Mouse (Mus musculus) erythroblast, embryonic 14.5 days (primary cell): Measurements from ENCODE around the gene Morf4l2.

ENCODE experiments used
- GATA1 ChIP-seq: IDR thresholded peaks from 2 replicates; pipeline ENCODE4 v1.6.1; 2012; ENCODE audit warnings: low read length, inconsistent platforms, mixed read lengths
- TAL1 ChIP-seq: IDR thresholded peaks from 3 replicates; pipeline ENCODE4 v1.6.1; 2012; ENCODE audit warnings: low read length, inconsistent platforms, mixed read lengths

DNA sequence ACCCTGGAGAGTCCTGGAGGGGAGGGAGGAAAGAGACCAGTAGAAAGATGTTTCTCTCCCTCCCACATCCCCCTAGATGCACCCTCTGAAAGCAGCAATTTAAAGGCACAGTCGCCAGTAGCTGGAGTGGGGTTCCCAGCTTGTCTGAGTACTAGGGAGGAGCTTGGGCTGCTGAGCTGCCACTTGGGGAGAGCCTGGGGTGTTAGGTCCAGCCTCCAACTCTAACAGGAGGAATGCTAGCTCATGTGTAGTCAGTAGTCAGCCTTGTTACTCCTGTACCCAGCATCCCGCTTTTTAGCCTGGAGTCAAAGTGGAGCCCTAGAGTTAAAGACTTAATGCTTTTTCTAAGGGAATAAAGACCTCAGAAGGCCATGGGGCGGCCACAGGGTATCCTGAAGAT lies 36.6 kb upstream of the Morf4l2 start, which contains the start of gene Glra4:
- no peak for TF ChIP-seq GATA1
- TF ChIP-seq TAL1, result no peak
